Mouse (Mus musculus): Measurements from ENCODE around the gene Dhrs3. TPM values are rescaled to one million over a fixed set of nuclear protein-coding genes. Genes with fewer than 3 reads are reported as not detected.

Dhrs3 gene
- polyA plus RNA-seq, 1 experiment: 58.7 TPM

GRCm38 (mm10) chr4:144960188-144960904, 67.7 kb downstream of the Dhrs3 start:
- Histone ChIP-seq H3K27ac (ENCODE audit: control insufficient read depth, insufficient read depth, low read depth, low read length, poor library complexity) (no peak overlapping the region), H3K4me3 (replicated peaks; ENCODE audit: control insufficient read depth, low read depth, low read length) (no peak overlapping the region), H3K4me1 (ENCODE audit: control insufficient read depth, insufficient read depth, low read length) (no peaks in the 10 kb centered on the region; the same call in 1 of the 2 replicates)
- 33% methylated on average over 8 of the region's 8 CpGs for WGBS
- TF ChIP-seq CTCF (IDR thresholded peaks at IDR 0.05; ENCODE audit: control insufficient read depth, insufficient read depth, low read length): no peak
- no peak for TF ChIP-seq POLR2A (IDR thresholded peaks at IDR 0.05; ENCODE audit: borderline replicate concordance, control insufficient read depth, low read depth, low read length)

- H3K4me1 ChIP-seq (ENCODE audit: control insufficient read depth, insufficient read depth, low read length): no peaks in the 10 kb centered on the region; the same call in 1 of the 2 replicates
- no peak overlapping the region for H3K27ac ChIP-seq (ENCODE audit: control insufficient read depth, insufficient read depth, low read depth, low read length, poor library complexity)
- H3K4me3 ChIP-seq (replicated peaks; ENCODE audit: control insufficient read depth, low read depth, low read length): no peak overlapping the region
- TF ChIP-seq CTCF (IDR thresholded peaks at IDR 0.05; ENCODE audit: control insufficient read depth, insufficient read depth, low read length) (no peak), POLR2A (IDR thresholded peaks at IDR 0.05; ENCODE audit: borderline replicate concordance, control insufficient read depth, low read depth, low read length) (no peak)
- WGBS: 84% methylated on average over 4 of the region's 4 CpGs
Measured at GRCm38 (mm10) chr4:144961232-144961631, 68.6 kb downstream of the Dhrs3 start.

GRCm38 (mm10) chr4:144961696-144962095, 69.1 kb downstream of the Dhrs3 start:
- H3K4me1 ChIP-seq (ENCODE audit: control insufficient read depth, insufficient read depth, low read length): no peaks in the 10 kb centered on the region; the same call in 1 of the 2 replicates
- H3K27ac ChIP-seq (ENCODE audit: control insufficient read depth, insufficient read depth, low read depth, low read length, poor library complexity): no peak overlapping the region
- TF ChIP-seq CTCF (IDR thresholded peaks at IDR 0.05; ENCODE audit: control insufficient read depth, insufficient read depth, low read length) (no peak), POLR2A (IDR thresholded peaks at IDR 0.05; ENCODE audit: borderline replicate concordance, control insufficient read depth, low read depth, low read length) (no peak)
- WGBS: 76% methylated on average over 3 of the region's 3 CpGs
- no peak overlapping the region for H3K4me3 ChIP-seq (replicated peaks; ENCODE audit: control insufficient read depth, low read depth, low read length)

GRCm38 (mm10) chr4:144965255-144965654, 72.6 kb downstream of the Dhrs3 start:
- Histone ChIP-seq H3K4me1 (ENCODE audit: control insufficient read depth, insufficient read depth, low read length) (no peaks in the 10 kb centered on the region; the same call in 1 of the 2 replicates), H3K4me3 (replicated peaks; ENCODE audit: control insufficient read depth, low read depth, low read length) (no peak overlapping the region), H3K27ac (ENCODE audit: control insufficient read depth, insufficient read depth, low read depth, low read length, poor library complexity) (no peak overlapping the region)
- TF ChIP-seq CTCF (IDR thresholded peaks at IDR 0.05; ENCODE audit: control insufficient read depth, insufficient read depth, low read length) (no peak), POLR2A (IDR thresholded peaks at IDR 0.05; ENCODE audit: borderline replicate concordance, control insufficient read depth, low read depth, low read length) (no peak)
- WGBS: 78% methylated on average over 2 of the region's 2 CpGs

GRCm38 (mm10) chr4:144968371-144968770, 75.7 kb downstream of the Dhrs3 start:
- no peak overlapping the region for H3K4me3 ChIP-seq (replicated peaks; ENCODE audit: control insufficient read depth, low read depth, low read length)
- H3K4me1 ChIP-seq (ENCODE audit: control insufficient read depth, insufficient read depth, low read length): peaks cover 3% of the 10 kb centered on the region; the same call in 1 of the 2 replicates
- WGBS: 95% methylated on average over 3 of the region's 3 CpGs
- H3K27ac ChIP-seq (ENCODE audit: control insufficient read depth, insufficient read depth, low read depth, low read length, poor library complexity): no peak overlapping the region
- TF ChIP-seq POLR2A (IDR thresholded peaks at IDR 0.05; ENCODE audit: borderline replicate concordance, control insufficient read depth, low read depth, low read length) (no peak), CTCF (IDR thresholded peaks at IDR 0.05; ENCODE audit: control insufficient read depth, insufficient read depth, low read length) (no peak)

GRCm38 (mm10) chr4:144969030-144969429, 76.4 kb downstream of the Dhrs3 start:
- WGBS: 58% methylated on average over 6 of the region's 6 CpGs
- no peak overlapping the region for H3K27ac ChIP-seq (ENCODE audit: control insufficient read depth, insufficient read depth, low read depth, low read length, poor library complexity)
- TF ChIP-seq POLR2A (IDR thresholded peaks at IDR 0.05; ENCODE audit: borderline replicate concordance, control insufficient read depth, low read depth, low read length): no peak
- TF ChIP-seq CTCF (IDR thresholded peaks at IDR 0.05; ENCODE audit: control insufficient read depth, insufficient read depth, low read length): no peak
- no peak overlapping the region for H3K4me3 ChIP-seq (replicated peaks; ENCODE audit: control insufficient read depth, low read depth, low read length)
- peaks cover 3% of the 10 kb centered on the region; the same call in 1 of the 2 replicates for H3K4me1 ChIP-seq (ENCODE audit: control insufficient read depth, insufficient read depth, low read length)

GRCm38 (mm10) chr4:144971048-144971447, 78.4 kb downstream of the Dhrs3 start:
- 18% methylated on average over 2 of the region's 2 CpGs for WGBS
- TF ChIP-seq CTCF (IDR thresholded peaks at IDR 0.05; ENCODE audit: control insufficient read depth, insufficient read depth, low read length) (no peak), POLR2A (IDR thresholded peaks at IDR 0.05; ENCODE audit: borderline replicate concordance, control insufficient read depth, low read depth, low read length) (no peak)
- no peak overlapping the region for H3K27ac ChIP-seq (ENCODE audit: control insufficient read depth, insufficient read depth, low read depth, low read length, poor library complexity)
- H3K4me3 ChIP-seq (replicated peaks; ENCODE audit: control insufficient read depth, low read depth, low read length): no peak overlapping the region
- peaks cover 3% of the 10 kb centered on the region; the same call in 1 of the 2 replicates for H3K4me1 ChIP-seq (ENCODE audit: control insufficient read depth, insufficient read depth, low read length)

- WGBS: 81% methylated on average over 6 of the region's 6 CpGs
- Histone ChIP-seq H3K4me3 (replicated peaks; ENCODE audit: control insufficient read depth, low read depth, low read length) (no peak overlapping the region), H3K4me1 (ENCODE audit: control insufficient read depth, insufficient read depth, low read length) (peaks cover 3% of the 10 kb centered on the region; the same call in 1 of the 2 replicates), H3K27ac (ENCODE audit: control insufficient read depth, insufficient read depth, low read depth, low read length, poor library complexity) (no peak overlapping the region)
- TF ChIP-seq CTCF (IDR thresholded peaks at IDR 0.05; ENCODE audit: control insufficient read depth, insufficient read depth, low read length) (no peak), POLR2A (IDR thresholded peaks at IDR 0.05; ENCODE audit: borderline replicate concordance, control insufficient read depth, low read depth, low read length) (no peak)
Measured at GRCm38 (mm10) chr4:144972948-144973720, 80.5 kb downstream of the Dhrs3 start.

Data from bone marrow, adult 2 months (tissue).